Mouse (Mus musculus): ENCODE results near the gene Slc4a1. TPM values are rescaled to one million over a fixed set of nuclear protein-coding genes. Genes with fewer than 3 reads are reported as not detected.
A peak's percentile ranks its signal among the peaks of the same experiment; 100 is the strongest.
"Not testable (repeated sequence)": the region's sequence is repeated elsewhere in the genome, so short reads cannot be mapped to it uniquely, and the experiment has no call there.

The Slc4a1 gene
- polyA plus RNA-seq, 3 experiments from 2014 or later: 0.08 TPM; not detected in 2

GRCm38 (mm10) chr11:102398007-102398825 is 32.2 kb upstream of the Slc4a1 start:
- no peak for ATAC-seq

- no peak for ATAC-seq
Measured at GRCm38 (mm10) chr11:102396671-102397141, 30.7 kb upstream of the Slc4a1 start.

DNA sequence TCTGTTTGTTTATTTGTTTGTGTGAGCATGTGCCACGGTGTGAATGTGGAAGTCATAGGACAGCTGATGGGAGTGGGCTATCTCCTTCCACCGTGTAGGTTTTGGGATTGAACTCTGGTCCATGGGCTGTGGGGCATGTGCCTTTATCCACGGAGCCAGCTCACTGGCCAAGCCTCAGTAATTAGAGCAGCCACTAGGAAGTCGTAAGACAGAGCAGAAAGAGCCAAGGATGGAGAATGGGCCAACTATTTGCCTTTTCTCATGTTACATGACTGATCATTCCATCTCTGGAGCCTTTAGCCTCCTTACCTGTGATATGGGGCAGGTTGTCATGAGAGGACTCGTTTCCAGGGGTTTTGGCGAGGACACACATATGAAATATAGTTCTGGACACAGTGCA is 30.3 kb upstream of the Slc4a1 start:
- no peak for ATAC-seq

DNA sequence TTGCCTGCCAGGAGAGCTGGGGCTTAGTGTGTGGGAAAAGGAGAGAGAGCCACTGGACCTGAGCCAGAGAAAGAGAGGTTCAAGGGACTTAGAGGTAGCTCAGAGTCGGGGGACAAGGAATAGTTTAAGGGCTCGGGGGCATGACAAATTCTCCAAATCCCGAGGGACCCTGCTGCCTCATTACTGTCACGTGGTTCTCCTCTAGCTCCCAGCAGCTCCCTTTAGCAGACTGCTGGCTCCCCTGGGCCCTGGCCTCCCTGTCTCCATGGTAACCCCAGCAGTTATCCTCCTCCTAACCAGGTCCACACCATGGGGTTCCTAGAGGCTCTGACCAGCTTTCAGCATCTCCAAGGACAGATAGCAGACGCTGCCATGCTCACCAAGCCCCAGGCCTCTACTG is 29.2 kb upstream of the Slc4a1 start:
- no peak for ATAC-seq

DNA sequence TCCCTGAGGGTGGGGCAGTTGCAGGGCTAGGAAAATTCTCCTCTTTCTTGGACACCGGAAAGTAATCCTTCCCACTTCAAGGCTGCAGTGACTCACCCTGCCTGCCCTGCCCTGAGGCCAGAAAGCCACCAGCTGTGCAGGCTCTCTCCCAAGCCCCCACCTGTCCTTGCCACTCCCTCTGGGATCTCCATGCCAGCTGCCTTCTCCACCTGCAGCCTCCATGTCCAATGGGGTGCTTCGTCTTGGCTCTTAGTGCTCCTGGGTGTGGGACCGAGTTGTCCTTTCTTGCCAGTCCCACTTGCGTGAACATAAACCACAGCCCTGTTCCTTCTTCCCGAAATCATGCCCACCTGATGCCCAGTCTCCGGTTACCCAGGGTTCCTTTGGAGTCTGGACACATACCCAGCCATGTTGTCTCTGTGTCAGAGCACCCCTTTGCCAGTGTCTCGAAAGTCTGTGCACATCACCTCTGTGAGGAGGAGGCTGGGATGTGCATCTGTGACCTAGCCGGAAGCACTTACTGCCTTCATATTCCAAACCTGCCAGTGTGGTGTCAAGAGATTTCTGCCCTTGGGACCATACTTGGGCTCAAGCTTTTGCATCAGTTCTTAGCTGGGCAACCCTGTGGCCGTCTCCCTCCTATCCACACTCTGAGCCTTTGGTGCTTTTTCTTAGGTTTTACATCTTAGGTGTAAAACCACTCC is 28.6 kb upstream of the Slc4a1 start:
- ATAC-seq: no peak

GRCm38 (mm10) chr11:102393719-102394420 is 27.9 kb upstream of the Slc4a1 start:
- ATAC-seq: peak; percentile 43

GRCm38 (mm10) chr11:102393238-102393634 is 27.2 kb upstream of the Slc4a1 start, which contains the start of gene Rundc3a:
Gene Rundc3a (plus strand): TSS chr11:102393403.
- ATAC-seq: peak; percentile 52

GRCm38 (mm10) chr11:102392441-102393237 is 26.6 kb upstream of the Slc4a1 start:
- ATAC-seq: no peak

GRCm38 (mm10) chr11:102389436-102389835 is 23.4 kb upstream of the Slc4a1 start:
- not testable (repeated sequence) for ATAC-seq

DNA sequence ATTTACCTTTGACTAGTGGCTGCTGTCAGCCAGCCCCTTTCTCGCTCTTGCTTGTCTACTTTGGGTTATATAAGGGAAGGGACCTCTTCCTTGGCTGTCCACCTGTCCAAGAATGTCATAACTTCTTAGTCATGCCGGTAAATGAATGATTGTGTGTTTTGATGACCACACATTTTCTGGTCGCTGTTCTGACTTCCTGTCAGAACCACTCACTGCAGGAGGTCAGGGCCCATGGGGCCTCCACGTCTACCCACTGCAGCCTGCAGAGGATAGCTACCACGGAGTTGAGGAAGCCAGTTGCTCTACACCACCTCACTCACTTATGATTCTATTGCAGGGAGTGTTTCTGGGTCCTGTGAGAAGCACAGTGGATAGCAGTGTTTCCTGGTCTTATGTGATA is 20.1 kb upstream of the Slc4a1 start:
- no peak for ATAC-seq

DNA sequence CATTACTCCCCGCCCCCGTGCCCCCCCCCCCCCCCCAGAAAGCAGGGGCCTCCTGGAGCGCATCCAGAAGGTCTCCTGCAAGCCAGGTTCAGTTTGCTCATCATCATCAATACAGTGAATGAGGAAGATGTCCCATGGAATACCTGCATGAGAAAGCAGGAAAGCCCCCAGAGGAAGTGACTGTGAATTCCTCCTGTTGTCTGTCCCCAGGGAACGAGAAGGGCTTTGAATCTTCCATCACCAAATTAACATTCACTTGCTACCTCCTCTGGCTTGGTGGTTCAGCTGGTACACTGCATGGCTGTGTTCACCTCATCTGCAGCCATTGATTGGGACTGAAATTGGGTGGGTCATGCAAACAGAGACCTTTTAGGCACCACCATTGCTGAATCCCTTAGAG is 19.1 kb upstream of the Slc4a1 start:
- no peak for ATAC-seq

GRCm38 (mm10) chr11:102384418-102384817 is 18.4 kb upstream of the Slc4a1 start:
- no peak for ATAC-seq

- no peak for ATAC-seq
Measured at GRCm38 (mm10) chr11:102383365-102384136, 17.5 kb upstream of the Slc4a1 start.

GRCm38 (mm10) chr11:102382794-102383193 is 16.8 kb upstream of the Slc4a1 start:
- ATAC-seq: no peak

GRCm38 (mm10) chr11:102381341-102382100 is 15.5 kb upstream of the Slc4a1 start:
- no peak for ATAC-seq

- no peak for ATAC-seq
Measured at GRCm38 (mm10) chr11:102380091-102380490, 14.1 kb upstream of the Slc4a1 start.

DNA sequence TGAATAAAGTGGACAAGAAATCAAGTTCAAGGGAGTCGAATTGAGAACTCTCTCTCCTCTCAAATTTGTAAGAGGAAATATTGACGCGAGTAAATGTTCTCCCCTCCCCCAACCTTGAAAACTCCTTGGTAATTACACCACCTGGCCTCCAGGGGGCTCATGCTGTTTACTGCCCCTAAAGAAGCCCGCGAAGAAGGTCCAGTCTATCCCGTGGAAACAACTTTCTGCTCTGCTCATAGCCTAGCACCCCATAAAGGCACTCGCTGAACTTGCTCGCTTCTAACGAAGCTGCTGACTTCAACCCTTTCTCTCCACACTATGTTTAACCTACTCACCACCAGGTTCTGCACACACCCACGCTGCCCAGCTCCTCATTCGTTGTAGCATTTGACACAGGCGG is 11.2 kb upstream of the Slc4a1 start:
- ATAC-seq: no peak

DNA sequence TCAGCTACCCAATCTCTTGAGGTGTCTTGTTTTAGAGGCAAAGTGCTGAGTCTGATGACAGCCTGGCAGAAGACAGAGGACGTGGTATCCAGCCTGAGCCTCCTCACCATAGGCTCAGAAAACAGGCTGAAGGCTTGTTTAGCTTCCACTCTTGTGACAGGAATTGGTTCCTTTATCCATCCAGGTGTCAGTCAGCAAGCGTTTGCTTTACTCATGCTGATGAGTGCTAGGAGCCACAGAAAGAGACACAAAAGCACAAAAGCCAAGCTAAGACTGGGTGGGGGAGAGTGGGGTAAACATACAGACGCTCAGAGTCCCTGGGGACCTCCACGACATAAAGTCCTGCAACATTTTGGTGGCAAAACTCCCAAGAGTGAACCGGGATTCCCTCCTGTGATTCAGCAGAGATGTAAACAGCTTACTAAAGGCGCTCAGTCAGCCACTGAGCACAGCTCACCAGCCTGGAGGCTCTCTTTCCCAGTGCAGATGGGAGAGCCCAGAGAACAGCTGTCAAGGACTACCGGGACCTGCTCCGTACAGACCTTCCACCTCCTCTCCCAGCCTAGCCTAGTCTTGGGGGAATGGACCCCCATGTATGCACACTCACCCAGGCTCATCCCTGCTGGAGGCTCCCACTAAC is 10.3 kb upstream of the Slc4a1 start:
- no peak for ATAC-seq

DNA sequence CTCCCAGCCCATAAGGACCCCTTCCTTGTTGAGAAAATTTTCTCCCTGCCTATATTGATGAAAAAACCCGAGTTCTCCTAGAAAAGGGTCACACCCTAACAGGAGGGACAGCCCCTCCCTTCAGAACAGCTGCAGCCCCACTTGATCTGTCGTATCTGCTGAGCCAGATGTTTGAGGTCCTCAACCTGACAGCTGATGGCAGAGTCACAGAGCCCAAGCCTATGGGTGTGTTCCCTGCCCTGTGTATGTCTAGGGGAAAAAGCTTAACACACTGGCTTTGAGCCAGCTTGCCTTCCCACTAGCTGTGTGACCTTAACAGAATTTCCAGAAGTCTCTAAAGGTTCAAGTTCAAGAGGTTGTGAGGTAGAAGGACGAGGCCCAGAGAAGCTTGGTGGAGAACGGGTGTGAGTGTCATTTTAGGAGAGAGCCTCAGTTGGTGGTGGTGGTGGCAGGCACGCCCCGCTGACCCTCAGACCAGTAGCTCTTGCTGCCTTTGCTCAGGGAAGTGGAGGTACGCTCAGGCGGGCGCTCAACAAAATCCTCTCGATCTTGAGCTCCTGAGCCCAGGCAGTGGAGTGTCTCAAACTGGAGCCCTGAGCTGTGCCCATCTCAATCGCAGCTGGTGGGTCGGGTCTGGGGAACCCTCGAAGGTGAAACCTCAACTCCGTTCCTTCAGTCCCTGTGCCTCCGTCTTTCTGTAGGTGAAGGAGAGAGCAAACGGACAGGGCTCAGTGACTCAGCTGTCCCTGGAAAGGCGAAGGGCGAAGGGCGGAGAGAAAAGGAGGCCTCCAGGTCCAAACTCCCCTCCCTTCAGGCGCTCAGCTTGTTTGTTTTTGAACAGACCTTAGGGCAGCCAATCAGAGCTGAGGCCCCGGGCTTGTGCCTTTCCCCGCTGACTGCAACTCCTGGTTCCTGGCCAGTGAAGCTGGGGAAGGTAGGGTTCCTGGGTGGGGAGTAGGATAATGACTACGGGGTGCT is 9.5 kb upstream of the Slc4a1 start:
- ATAC-seq: no peak

Measured in inflammation-experienced regulatory T-cells, adult 6 months (primary cell).